Mouse (Mus musculus) kidney, adult 2 months (tissue): ENCODE data around the gene Phf20.

ENCODE experiments used
- CTCF ChIP-seq: fragments of 200-500 bp; conservative IDR thresholded peaks from 2 replicates; pipeline ENCODE4 v1.5.1; 2011; ENCODE audit warnings: low read depth, mild to moderate bottlenecking, control low read depth, low read length, moderate library complexity, mixed read lengths; ENCODE audit not compliant: insufficient read depth, insufficient read length
- POLR2A ChIP-seq: fragments of 200-500 bp; IDR thresholded peaks from one replicate; pipeline ENCODE4 v1.6.1; 2011; ENCODE audit warnings: low read depth, low read length, control low read depth

DNA sequence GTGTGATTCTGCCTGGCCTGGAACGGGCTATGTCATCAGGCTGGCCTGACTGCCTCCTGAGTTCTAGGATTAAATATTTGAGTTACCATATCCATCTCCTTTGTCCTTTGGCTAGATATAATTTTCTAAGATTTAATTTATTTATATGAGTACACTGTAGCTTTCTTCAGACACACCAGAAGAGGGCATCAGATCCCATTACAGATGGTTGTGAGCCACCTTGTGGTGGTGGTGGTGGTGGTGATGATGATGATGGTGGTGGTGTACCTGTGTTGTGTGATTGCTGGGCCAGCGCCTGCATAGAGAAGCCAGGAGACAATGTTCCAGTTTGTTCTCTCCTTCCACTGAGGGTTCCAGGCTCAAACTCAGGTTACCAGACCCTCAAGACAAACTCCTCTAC is 4.7 kb upstream of the Phf20 start:
- TF ChIP-seq POLR2A (no peak), CTCF (no peak)
